Mouse (Mus musculus) testis, adult 2 months (tissue): ENCODE measurements around the gene Mia.

ENCODE experiments used
- CTCF ChIP-seq: fragments of 200-500 bp; IDR thresholded peaks from 2 replicates; pipeline ENCODE4 v1.5.1; 2012; ENCODE audit warnings: low read depth, mild to moderate bottlenecking, inconsistent platforms, low read length, moderate library complexity; ENCODE audit not compliant: control insufficient read depth, insufficient read depth, insufficient replicate concordance
- POLR2A ChIP-seq: fragments of 200-500 bp; IDR thresholded peaks from 2 replicates; pipeline ENCODE4 v1.6.1; 2012; ENCODE audit warnings: low read depth, mild to moderate bottlenecking, inconsistent platforms, low read length, moderate library complexity; ENCODE audit not compliant: control insufficient read depth

GRCm38 (mm10) chr7:27177942-27178323, 3.0 kb downstream of the Mia start:
- TF ChIP-seq POLR2A (no peak), CTCF (no peak)
